Mouse (Mus musculus) left cerebral cortex, adult 11 months (tissue): ENCODE results near the gene Pkhd1.
"Not testable (repeated sequence)": the region's sequence is repeated elsewhere in the genome, so short reads cannot be mapped to it uniquely, and the experiment has no call there.

Source experiments
- DNase-seq: peaks from one replicate; pipeline ENCODE4 v3.0.0; 2022; ENCODE audit warnings: low spot score

Gene Pkhd1

DNA sequence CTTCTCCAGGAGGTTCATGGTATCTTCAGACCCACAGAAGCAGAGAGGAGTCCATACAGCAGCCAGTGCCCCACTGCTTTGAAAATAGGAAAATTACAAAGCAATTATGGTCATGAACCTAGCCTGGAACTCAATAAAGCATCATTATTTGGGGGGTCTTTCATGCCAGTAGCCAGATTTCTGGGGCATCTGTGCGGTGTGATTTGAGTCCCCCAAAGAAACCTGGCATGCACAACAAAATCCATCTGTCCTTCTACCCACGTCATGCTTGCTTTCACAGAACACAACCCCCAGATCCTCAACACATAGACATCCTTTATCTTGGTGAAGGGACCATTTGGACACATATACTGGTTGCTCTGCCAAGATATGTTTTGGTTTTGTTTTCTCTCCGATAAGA is 316.2 kb downstream of the Pkhd1 start:
- no peak for DNase-seq

DNA sequence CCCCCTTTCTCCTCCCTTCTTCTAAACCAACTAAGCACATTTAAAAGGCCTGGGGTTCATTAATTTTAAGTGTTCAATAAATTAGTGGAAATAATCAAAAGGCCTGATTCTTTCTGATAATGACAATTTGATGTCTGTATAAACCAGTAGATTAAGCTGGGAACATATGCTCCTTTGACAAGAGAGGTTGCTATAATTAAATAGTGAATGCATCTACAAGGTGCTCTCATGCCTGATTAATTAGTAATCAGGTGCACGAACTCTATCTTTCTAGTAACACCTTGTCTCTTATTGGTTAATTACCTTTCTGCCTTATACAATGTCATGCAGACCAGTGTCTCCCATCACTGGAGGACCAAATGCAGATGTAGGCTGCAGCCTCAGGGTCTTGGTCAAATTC is 329.2 kb downstream of the Pkhd1 start:
- no peak for DNase-seq

DNA sequence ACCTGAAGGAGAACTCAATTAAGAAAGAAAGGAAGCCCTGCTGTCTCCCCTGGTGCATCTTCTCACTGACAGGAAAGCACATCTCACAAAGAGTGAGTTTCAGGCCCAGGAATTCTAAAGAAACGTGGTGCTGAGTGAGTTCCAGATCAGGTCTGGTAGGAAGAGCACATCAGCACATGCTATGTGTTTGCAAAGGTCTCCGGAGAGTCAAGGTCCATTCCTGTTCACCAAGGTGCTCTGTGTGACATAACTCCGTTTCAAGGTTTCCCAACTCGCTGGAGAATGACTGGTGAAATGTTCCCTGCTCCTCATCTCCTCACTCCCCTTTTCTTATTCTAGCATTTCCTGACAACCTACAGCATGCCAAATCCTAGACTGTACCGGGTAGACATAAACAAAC is 357.5 kb downstream of the Pkhd1 start:
- no peak for DNase-seq

DNA sequence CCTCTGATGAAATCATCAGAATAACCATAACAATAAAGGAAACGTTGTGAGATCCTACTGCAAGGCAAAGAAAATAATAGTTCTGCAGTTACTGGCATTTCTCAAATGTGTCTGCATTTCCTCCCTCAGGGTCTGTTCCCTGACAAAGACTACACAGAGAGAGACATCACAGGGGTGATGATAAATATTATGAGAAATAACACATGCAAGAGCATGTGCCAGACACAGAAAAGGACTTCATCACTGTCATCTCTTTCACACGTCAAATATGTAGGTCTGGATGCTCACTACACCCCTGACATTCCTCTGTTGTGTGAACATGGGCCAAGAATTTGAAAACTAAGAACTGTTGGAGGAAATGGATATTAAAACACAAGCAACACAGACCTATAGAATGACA is 369.7 kb downstream of the Pkhd1 start:
- no peak for DNase-seq

DNA sequence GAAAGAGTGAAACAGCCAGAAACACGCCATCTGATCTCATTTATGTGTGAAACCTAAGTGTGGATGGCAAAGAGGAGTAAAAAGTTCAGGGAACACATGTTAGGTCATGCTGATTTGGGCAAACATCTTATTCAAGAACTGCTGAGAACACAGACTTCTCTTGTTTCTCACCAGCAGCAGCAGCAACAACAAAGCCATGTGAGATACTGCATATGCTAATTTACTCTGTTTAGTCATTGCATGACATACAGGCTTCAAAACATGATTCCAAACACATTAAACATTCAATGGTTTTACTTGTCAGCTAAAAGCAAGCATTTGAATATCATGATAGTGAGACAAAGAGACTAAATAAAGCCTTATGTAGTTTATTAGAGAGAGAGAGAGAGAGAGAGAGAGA is 401.2 kb downstream of the Pkhd1 start:
- no peak for DNase-seq

DNA sequence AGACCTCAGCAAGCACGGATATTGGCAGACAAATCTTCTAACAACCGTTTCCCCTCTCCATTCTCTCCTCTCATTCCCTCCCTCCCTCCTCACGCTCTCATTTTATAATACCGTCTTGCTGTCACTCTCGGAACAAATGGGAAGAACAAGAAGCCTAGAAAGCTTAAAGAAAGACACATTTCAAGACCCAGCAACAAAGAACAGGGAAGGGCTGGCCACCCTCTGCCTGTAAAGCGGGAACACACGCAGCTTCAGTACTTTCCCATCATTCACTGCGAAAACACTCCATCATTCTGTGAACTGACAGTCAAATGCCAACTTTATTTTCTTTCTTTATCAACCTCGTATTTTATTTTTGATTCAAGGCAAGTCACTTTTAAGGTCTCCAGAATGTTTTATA is 427.4 kb downstream of the Pkhd1 start:
- DNase-seq = no peak

DNA sequence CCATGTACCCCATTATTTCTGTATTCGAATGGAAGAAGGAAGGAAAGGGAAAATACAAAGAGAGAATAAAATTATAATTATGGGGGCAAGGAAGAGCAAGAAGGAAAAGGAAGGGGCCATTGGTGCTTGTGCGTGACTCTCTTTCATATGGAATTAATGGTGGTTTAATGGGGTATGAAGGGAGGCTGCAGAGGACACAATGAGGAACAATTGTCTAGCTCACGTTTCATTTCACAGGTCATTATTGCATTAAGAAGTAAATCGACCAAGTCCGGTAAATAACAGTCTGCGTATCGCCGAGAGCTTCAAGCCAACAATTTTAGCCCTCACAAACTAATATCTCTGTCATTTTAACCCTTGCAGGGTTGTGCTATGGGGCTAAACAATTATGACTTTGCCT is 437.7 kb downstream of the Pkhd1 start:
- no peak for DNase-seq

DNA sequence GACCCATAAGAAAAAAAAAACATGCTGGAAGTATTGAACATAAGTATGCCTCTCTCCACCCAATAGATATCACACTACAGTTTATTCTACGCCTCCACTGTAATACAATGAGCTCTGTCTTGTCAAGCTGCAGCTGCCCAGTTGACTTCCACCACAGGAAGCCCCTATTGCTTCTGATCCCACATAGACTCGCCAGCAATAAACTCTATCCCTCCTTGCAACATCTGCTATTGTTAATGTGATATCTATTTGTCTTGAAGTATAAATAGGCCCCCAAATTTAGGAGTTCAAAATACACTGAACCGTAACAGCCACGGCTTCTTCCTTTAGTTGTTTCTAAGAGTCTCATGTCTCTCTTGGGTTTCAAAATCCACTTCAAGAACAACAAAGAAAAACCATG is 446.7 kb downstream of the Pkhd1 start:
- no peak for DNase-seq

DNA sequence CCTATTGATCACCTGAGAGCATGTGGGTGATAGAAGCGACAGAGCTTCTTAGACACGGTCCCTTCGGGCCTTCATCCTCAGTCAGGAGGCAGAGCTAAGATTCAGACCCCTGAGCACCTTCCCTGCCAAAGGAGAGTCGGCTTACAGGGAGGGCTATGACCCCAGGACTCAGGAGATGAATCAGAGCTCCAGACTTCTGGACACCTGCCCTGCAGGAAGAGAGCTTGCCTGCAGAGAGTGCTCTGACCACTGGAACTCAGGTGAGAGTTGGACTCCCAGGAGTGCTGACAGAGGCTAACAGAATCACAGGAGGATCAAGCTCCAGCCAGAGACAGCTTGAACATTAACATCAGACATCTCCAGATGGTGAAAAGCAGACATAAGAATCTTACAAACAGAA is 467.2 kb downstream of the Pkhd1 start:
- not testable (repeated sequence) for DNase-seq

DNA sequence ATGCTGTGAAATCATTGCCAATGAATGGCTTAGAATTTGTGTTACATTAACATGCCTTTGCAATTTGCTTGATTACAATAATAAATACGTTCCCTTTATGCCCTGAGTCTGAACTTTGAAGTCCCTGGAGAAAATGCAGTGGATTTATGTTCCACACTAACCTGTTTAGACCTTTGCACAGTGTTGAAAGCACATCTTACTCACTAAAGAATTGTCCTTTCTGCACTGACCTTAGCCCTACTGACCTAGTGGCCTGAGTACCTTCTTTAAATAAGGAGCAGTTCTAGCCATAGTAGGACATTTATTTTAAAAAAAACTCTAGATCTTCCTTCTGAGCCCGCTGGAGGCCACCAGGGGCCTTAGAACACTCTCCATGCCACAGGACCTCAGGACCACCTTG is 467.8 kb downstream of the Pkhd1 start:
- no peak for DNase-seq

DNA sequence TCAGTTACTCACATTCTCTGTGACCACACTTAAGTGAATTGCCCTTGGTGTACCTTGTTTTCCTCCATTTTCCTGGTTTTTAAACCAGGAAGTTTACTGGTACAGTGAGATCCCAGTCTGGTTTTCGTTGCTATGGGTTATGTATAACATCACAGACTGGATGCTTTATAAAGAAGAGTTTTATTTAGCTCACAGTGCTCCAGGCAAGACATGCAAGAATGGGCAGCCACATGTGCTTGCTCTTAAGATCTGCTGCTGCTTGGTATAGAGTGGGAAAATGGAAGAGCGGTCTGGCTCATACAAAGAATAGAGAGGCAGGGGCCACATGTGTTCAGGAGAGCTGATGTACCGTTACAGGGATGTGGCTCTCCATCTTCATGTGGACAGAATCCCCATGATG is 481.7 kb downstream of the Pkhd1 start:
- no peak for DNase-seq

DNA sequence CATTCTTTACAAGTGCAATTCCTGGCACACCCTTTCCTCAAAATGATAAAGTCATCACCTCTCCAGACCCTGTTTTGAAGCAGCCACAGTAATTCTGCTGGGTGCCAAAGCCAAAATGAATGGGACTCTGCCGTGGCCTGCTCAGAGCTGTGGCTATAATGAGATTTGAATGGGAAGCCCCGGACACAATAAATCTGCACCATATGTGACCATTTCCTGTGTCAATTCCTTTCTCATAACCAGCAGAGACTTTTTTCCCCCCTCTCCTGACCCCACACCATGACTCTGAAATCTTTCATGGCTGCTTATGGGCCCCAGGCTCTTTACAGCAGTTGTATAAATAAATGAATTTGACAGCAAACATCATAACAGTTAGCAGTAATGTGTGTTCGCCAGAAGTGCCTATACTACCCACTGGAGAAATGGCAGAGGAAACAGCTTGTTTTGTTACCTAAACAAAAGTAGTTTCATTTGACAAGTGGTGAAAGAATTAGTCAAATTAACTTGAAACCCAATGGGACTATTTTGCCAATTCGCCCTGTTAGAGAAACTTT is 482.7 kb downstream of the Pkhd1 start:
- no peak for DNase-seq

DNA sequence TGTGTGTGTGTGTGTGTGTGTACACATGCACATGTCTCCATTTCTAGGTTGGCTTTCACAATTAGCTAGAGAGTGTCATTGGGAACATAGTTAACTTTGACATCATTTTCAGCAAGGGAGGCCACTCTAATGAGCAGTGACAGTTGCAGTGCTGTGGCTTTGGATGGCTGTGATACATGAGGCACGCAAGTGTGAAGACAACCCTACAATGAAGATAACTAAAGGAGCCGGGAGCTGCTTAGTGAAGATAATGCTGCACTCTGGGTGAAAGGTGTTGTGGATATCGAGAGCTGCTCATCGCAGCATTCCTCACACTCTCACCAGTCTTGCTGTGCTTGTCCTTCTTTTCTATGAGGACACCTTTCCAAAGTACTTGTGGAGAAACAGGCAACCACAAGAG is 484.2 kb downstream of the Pkhd1 start:
- no peak for DNase-seq

DNA sequence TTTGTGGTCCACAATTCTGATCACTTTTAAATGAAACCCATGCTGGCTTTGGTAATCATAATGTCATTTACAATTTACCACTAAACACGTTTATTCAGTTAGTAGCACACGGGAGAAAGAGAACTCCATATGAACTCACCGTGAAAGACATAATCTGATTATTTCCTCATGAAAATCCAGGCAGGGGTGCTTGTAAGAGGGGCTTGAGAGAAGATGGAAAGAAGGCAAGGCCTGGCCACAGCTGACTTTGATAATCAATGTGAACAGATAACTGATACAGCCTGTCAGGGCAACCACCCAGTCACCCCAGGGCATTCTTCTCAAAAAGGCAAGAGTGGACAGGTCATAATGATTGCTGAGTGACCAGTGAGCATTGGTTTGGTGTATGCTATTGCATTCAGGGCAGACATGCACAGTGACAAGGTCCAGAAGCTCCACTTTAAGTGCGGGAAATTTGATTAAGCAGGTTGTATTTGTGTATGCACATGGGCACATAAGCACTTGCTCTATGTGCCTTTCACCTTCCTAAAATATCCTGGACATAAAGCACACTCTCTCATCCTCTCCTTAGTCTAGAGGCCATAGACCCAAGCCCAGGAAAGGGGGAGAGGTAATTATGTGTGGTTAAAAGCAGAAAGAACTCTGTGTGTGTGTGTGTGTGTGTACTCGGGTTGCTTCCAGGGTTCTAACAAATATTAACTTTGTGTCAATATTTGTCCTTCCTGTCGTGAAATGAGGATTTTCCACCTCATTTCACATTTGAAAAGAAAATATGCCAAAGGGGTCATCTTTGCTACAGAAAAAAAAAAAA is 485.9 kb downstream of the Pkhd1 start:
- no peak for DNase-seq

DNA sequence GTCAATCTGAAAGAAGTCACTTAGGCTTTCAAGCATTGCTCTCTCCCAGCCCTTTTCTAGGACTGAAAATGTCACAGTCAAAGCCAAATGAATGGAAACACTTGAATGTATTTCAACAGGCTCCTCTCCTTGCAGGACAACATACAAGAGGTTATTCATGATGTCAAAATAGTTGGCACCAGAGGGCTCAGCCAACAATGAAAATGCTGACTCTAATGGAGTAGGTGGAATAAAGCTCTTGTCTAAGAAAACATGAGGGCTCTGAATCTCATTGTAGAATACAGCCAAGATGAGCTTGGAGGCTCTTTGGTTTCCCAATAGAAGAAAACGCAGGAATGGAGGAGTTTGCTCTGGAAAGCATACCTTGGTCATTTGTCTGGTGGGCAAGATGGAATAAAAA is 500.5 kb downstream of the Pkhd1 start:
- DNase-seq = no peak

DNA sequence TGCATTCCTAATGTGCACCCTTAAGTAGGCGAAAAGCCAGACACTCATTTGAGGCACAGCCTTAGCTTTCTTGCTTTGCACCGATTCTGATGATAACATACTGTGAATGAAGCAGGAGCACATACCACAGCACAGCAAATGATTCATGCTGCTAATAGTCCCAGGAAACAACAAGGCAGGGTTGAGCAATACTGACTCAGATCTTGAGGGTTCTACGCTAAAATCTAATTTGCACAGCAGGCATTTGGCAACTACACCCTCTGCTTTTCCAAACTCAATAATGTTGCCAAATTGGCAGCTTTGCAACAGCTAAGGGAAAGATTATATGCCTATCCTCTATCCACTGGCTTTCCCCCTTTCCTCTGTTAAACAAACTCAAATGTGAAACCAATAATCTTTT is 548.1 kb downstream of the Pkhd1 start:
- peak; percentile 4 for DNase-seq

DNA sequence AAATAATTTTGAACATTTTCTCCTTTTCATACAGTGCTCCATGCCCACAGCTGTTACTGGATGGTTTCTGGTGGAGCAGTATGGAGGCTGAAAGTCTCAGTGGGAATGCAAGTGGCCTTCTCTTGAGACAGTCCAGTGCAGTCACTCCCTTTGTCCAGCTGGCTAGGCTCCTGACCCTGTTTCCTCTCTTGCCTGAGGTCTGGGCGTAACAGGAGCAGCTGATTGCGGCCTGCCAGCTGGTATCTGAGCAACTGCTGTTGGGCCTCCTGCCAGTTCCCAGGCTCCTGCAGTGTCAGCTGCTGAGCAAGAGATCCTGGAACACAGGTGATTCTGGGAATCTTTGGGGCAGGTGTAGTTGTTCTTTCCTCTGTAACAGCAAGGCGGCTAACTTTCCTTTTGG is 559.6 kb downstream of the Pkhd1 start:
- no peak for DNase-seq

DNA sequence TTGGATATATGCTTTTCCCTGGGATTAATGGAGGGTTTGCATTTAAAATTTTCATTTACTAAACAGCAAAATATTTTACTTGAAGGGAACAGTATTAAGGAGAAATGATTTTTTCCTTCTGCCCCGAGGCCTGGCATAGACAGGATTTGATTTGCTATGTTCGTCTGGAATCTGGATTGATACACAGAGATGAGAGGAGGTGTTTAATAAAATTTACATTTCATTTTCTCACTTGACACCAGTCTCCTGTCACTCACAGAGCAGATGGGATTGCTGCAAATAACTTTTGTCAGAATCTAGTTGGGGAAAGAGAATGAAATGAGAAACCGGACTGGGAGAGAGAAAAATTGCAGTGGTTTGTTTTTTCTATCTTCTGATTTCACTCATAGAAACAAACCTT is 578.5 kb downstream of the Pkhd1 start:
- DNase-seq = no peak

DNA sequence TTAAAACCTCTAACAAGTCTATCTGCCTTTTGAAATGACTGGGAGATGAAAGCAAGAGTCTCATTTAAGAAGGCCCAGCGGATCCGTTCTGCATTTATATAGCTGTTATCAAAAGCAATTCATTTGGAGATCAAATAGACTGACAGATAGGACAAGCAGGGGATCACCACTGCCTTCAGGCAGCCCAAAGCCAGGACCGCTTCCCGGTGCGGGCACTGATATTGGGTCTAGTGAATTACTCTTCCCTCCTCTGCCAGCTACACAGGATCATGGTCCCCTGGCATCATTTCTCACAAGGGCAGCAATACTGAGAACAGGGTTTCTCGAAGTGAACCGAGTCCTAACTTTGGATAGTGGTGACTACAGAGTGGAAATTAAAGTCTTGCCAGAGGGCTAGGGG is 582.6 kb downstream of the Pkhd1 start:
- DNase-seq = no peak

DNA sequence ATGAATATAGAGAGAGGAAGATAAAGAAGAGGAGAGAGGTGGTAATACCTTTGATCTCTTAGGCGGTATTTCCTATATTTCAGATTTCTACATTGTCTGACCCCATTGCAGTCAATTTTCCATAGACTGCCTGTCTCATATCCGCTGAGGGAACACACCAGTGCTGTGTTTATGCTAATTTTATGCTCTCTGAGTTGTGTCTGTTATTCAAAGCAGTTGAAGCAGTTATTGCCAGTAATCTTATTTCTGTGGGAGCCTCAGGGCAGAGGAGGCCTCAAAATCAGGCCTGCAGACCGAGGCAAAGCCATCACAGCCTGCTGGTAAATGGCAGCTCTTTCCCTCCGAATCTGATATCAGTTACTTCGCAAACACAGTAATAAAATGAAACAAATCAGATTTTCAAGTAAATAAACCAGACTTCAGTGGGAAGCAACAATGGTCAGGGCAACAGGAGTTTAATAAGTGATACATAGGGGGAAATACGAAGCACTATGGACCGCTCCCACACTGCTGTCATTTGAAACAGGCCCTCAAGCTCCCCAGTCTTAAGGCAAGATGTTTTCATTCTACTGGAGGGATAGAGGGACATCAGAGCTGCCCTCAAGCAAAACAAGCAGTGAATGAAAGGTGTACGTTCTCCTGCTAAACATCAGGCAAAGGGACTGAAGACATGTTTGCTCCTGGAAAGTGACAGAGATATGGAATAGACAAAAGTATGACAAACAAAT is 599.5 kb downstream of the Pkhd1 start:
- no peak for DNase-seq

DNA sequence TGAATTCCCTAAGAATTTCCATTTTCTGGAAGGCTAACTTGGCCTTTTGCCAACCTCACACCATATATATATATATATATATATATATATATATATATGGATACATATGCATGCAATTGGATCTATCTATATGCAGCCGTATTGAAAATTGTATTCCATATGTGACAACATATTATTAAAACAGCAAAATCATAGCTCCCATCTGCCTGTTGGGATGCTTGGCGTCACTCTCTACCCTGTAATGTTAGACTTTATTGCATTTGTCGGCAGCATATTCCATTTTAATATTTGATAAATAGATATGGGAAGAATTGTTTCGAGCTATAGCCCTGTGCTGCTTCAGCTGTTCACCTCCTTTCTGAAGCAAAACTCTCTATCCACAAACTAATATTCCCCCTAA is 600.2 kb downstream of the Pkhd1 start:
- DNase-seq = no peak
